Mouse (Mus musculus): ENCODE results near the gene Cstb. TPM values are rescaled to one million over a fixed set of nuclear protein-coding genes. Genes with fewer than 3 reads are reported as not detected.

The Cstb gene
- polyA plus RNA-seq, 1 experiment from 2014 or later = 95.3 TPM

DNA sequence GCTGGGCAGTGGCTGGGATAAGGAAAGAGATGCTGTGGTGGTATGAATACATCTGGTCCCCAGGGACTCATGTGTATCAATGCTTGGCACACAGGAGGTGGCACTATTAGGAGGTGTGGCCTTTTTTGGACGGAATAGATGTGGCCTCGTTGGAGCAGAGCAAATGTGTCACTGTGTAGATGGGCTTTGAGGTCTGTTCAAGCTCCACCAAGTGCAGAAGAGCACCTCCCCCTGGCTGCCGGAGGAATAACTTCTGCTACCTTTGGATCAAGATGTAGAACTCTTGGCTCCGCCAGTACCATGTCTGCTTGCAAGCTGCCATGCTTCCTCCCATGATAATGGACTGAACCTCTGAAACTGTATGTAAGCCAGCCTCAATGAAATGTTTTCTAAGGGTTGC lies 36.3 kb downstream of the Cstb start:
- 48% methylated on average over 4 of the region's 4 CpGs for WGBS (ENCODE audit: insufficient replicate concordance)
- ATAC-seq (ENCODE audit: insufficient read depth) = no peak
- no peaks in the 10 kb centered on the region for H3K27me3 ChIP-seq

GRCm38 (mm10) chr10:78462945-78463768 lies 37.7 kb downstream of the Cstb start:
- 53% methylated on average over 8 of the region's 8 CpGs for WGBS (ENCODE audit: insufficient replicate concordance)
- H3K36me3 ChIP-seq (replicated peaks) = no peaks in the 10 kb centered on the region
- H3K27me3 ChIP-seq = no peaks in the 10 kb centered on the region
- no peaks in the 10 kb centered on the region for H3K9me3 ChIP-seq (replicated peaks)
- H3K9ac ChIP-seq = no peak overlapping the region
- no peak for ATAC-seq (ENCODE audit: insufficient read depth)
- peak overlapping the region; percentile 89 for H3K4me2 ChIP-seq
- H3K27ac ChIP-seq (replicated peaks) = no peak overlapping the region
- no peak overlapping the region; the same call in 1 of the 2 replicates for H3K4me3 ChIP-seq (replicated peaks)
- H3K4me1 ChIP-seq (replicated peaks) = peaks cover 49% of the 10 kb centered on the region

More for the DNA sequence above, 36.3 kb downstream of the Cstb start:
- Histone ChIP-seq H3K27ac (replicated peaks) (no peak overlapping the region), H3K4me3 (replicated peaks) (no peak overlapping the region), H3K9me3 (replicated peaks) (no peaks in the 10 kb centered on the region), H3K4me2 (no peak overlapping the region), H3K4me1 (replicated peaks) (peaks cover 63% of the 10 kb centered on the region), H3K36me3 (replicated peaks) (no peaks in the 10 kb centered on the region), H3K9ac (no peak overlapping the region)

DNA sequence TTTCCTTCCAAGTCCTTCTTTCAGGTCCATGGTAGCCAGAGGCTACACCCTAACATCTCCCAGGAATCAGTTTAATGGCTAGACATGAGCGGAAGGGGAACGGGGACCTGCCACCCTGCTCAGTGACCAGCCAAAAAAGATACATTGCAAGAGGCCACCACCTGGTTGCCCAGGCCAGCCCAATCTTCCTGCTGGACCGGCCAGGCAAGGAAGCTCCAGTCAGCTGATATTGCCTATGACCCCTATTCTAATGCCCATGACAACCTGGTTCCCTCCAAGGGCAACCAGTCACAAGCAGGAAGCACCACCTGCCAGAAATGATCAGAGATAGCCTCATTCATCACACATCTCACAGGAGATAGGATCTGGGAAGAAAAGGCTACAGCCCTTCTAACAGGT lies 38.3 kb downstream of the Cstb start:
- Histone ChIP-seq H3K4me2 (peak overlapping the region; percentile 89), H3K4me3 (replicated peaks) (peak overlapping the region; percentile 66), H3K27ac (replicated peaks) (no peak overlapping the region), H3K27me3 (no peaks in the 10 kb centered on the region), H3K9ac (peak overlapping the region; percentile 55; the same call in 1 of the 2 replicates), H3K9me3 (replicated peaks) (no peaks in the 10 kb centered on the region), H3K4me1 (replicated peaks) (peaks cover 43% of the 10 kb centered on the region), H3K36me3 (replicated peaks) (no peaks in the 10 kb centered on the region)
- WGBS (ENCODE audit: insufficient replicate concordance) = 54% methylated on average over 3 of the region's 3 CpGs
- ATAC-seq (ENCODE audit: insufficient read depth) = no peak

GRCm38 (mm10) chr10:78464201-78464791 lies 38.8 kb downstream of the Cstb start:
- peak; percentile 40 for ATAC-seq (ENCODE audit: insufficient read depth)
- H3K36me3 ChIP-seq (replicated peaks) = no peaks in the 10 kb centered on the region
- H3K27ac ChIP-seq (replicated peaks) = peak overlapping the region; percentile 61; the same call in 1 of the 2 replicates
- H3K4me3 ChIP-seq (replicated peaks) = peak overlapping the region; percentile 66
- H3K4me2 ChIP-seq = peak overlapping the region; percentile 89
- peak overlapping the region; percentile 55 for H3K9ac ChIP-seq
- H3K4me1 ChIP-seq (replicated peaks) = peaks cover 40% of the 10 kb centered on the region
- WGBS (ENCODE audit: insufficient replicate concordance) = 2% methylated on average over 32 of the region's 32 CpGs
- no peaks in the 10 kb centered on the region for H3K9me3 ChIP-seq (replicated peaks)
- no peaks in the 10 kb centered on the region for H3K27me3 ChIP-seq

- H3K27ac ChIP-seq (replicated peaks) = peak within 1 kb of the TSS; percentile 61
- WGBS (ENCODE audit: insufficient replicate concordance) = under 1% methylated on average over 35 of the region's 35 CpGs
- no peaks in the 10 kb centered on the region for H3K27me3 ChIP-seq
- peak within 1 kb of the TSS; percentile 55 for H3K9ac ChIP-seq
- H3K9me3 ChIP-seq (replicated peaks) = no peaks in the 10 kb centered on the region
- H3K4me3 ChIP-seq (replicated peaks) = peak within 1 kb of the TSS; percentile 66
- peak within 1 kb of the TSS; percentile 89 for H3K4me2 ChIP-seq
- no peaks in the 10 kb centered on the region for H3K36me3 ChIP-seq (replicated peaks)
- H3K4me1 ChIP-seq (replicated peaks) = peaks cover 40% of the 10 kb centered on the region
- peak; percentile 85 for ATAC-seq (ENCODE audit: insufficient read depth)
Measured at GRCm38 (mm10) chr10:78464792-78465207, 39.3 kb downstream of the Cstb start, which contains the start of gene Pdxk. Gene Pdxk (minus strand): TSS chr10:78464975.

DNA sequence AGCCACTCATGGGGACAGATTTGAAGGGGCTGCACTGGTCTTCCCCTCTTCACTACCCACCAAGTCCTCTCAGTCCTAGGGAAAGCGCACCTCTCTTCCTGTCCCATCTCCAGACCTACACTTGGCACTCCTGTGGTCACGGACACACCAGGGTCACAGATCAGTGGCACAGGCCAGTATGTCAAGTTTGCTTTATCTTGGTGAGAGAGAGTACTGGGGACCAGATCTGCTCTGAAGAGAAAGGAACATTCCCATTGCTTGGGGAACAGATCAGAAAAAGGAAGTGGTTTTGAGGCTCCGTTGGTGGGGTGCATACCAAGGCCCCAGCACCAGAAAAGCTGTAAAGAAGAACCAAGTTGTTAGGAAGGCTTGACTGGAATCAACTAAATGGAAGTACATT lies 40.0 kb downstream of the Cstb start:
- H3K4me2 ChIP-seq = peak overlapping the region; percentile 89
- H3K4me3 ChIP-seq (replicated peaks) = peak overlapping the region; percentile 66; the same call in 1 of the 2 replicates
- no peaks in the 10 kb centered on the region for H3K36me3 ChIP-seq (replicated peaks)
- peak overlapping the region; percentile 61 for H3K27ac ChIP-seq (replicated peaks)
- no peak for ATAC-seq (ENCODE audit: insufficient read depth)
- H3K9ac ChIP-seq = peak overlapping the region; percentile 11; the same call in 1 of the 2 replicates
- peaks cover 34% of the 10 kb centered on the region for H3K4me1 ChIP-seq (replicated peaks)
- no peaks in the 10 kb centered on the region for H3K9me3 ChIP-seq (replicated peaks)
- WGBS (ENCODE audit: insufficient replicate concordance) = 25% methylated on average over 3 of the region's 3 CpGs
- H3K27me3 ChIP-seq = no peaks in the 10 kb centered on the region

GRCm38 (mm10) chr10:78466647-78467046 lies 41.2 kb downstream of the Cstb start:
- no peaks in the 10 kb centered on the region for H3K9me3 ChIP-seq (replicated peaks)
- no peak overlapping the region for H3K4me2 ChIP-seq
- H3K27me3 ChIP-seq = peaks cover 4% of the 10 kb centered on the region; the same call in 1 of the 2 replicates
- no peak overlapping the region for H3K9ac ChIP-seq
- no peak for ATAC-seq (ENCODE audit: insufficient read depth)
- peaks cover 36% of the 10 kb centered on the region for H3K4me1 ChIP-seq (replicated peaks)
- 68% methylated on average over 9 of the region's 9 CpGs for WGBS (ENCODE audit: insufficient replicate concordance)
- no peaks in the 10 kb centered on the region for H3K36me3 ChIP-seq (replicated peaks)
- no peak overlapping the region for H3K4me3 ChIP-seq (replicated peaks)
- no peak overlapping the region for H3K27ac ChIP-seq (replicated peaks)

DNA sequence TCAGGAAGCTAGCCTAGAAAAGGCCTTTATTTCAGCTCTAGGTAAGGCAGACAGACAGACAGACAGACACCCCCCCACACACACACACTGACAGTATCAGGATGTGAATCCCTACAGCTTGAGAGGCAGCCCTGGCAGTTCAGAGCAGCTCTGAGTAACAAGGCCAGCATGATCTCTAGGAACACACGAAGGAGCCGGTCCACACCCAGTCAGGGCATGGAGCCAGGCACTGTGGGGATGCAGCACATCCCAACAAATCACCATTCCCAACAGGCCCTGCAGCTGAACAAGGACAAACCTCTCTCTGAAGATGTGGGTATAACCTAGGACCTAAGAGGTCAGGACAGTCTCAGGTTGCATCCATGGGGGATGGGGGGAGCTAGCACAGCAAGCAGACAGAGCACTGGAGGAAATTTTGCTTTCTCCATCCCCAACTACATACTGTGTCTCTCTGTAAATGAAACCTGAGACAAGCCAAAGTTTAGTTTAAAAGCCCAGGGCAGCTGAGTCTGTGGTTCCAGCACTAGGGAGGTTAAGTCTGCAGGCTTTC lies 42.4 kb downstream of the Cstb start:
- peaks cover 30% of the 10 kb centered on the region for H3K4me1 ChIP-seq (replicated peaks)
- 61% methylated on average over 2 of the region's 2 CpGs for WGBS (ENCODE audit: insufficient replicate concordance)
- H3K9ac ChIP-seq = no peak overlapping the region
- no peak overlapping the region for H3K27ac ChIP-seq (replicated peaks)
- H3K36me3 ChIP-seq (replicated peaks) = no peaks in the 10 kb centered on the region
- no peak overlapping the region for H3K4me2 ChIP-seq
- no peak overlapping the region for H3K4me3 ChIP-seq (replicated peaks)
- no peaks in the 10 kb centered on the region for H3K9me3 ChIP-seq (replicated peaks)
- no peak for ATAC-seq (ENCODE audit: insufficient read depth)
- peaks cover 4% of the 10 kb centered on the region; the same call in 1 of the 2 replicates for H3K27me3 ChIP-seq

DNA sequence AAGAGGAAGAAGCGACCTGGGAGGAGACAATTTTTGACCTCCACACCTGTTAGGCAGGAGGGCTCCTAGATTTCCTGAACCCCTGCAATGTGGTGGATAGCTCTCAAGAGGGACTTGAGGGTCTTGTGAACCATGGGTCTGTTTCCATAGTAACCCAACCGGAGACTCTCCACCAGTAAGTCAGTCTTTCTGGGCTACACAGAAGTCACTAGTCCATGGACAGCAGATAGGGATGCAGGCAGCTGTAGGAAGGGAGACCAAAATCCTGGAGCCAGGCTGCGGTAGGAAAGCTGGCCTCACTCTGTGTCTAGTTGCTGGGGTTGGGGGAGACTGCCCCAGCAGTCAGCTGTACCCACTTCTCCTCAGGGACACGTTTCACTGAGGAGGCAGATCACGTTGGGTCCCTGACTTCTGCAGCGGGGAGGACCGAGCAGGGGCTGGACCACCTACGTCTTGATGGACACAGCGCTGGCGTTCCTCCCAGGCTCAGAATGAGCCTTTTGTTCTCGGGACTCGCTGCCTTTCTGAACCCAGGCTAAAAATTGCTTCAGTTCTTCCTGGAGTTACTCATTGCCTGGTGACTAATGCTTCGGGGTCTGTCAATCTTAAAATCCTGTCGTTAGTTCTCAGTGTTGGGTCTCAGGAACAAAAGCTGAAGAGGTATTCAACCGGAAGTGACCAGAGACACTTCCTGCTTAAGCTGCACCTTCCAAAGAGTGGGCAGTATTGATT lies 45.3 kb downstream of the Cstb start:
- peaks cover 4% of the 10 kb centered on the region; the same call in 1 of the 2 replicates for H3K27me3 ChIP-seq
- 0 out of 2 replicates have a peak, but pooled peaks cover 2% of the 10 kb centered on the region for H3K4me1 ChIP-seq (replicated peaks)
- WGBS (ENCODE audit: insufficient replicate concordance) = 27% methylated on average over 15 of the region's 15 CpGs
- no peaks in the 10 kb centered on the region for H3K36me3 ChIP-seq (replicated peaks)
- no peak for ATAC-seq (ENCODE audit: insufficient read depth)
- no peak overlapping the region for H3K27ac ChIP-seq (replicated peaks)
- H3K9ac ChIP-seq = no peak overlapping the region
- H3K9me3 ChIP-seq (replicated peaks) = no peaks in the 10 kb centered on the region
- H3K4me3 ChIP-seq (replicated peaks) = no peak overlapping the region
- no peak overlapping the region for H3K4me2 ChIP-seq

DNA sequence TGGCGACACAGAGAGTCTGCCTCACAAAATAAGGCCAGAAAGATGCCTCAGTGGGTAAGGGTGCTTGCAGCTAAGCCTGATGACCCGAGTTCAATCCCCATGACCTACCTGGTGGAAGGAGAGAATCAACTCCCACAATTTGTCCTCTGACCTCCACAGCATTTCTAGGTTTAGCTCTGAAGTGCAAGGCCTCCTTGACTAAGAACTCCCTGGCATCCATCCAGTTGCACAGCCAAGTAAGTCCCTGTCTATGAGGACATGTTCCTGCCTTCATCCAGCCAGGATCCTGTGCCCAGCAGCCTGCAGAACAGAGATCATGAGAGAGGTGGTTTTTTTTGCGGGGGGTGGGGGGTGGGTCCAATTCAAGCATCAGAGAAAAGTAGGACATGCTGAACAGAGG lies 46.6 kb downstream of the Cstb start:
- no peaks in the 10 kb centered on the region for H3K9me3 ChIP-seq (replicated peaks)
- H3K27me3 ChIP-seq = peaks cover 4% of the 10 kb centered on the region; the same call in 1 of the 2 replicates
- no peaks in the 10 kb centered on the region for H3K36me3 ChIP-seq (replicated peaks)
- H3K4me2 ChIP-seq = no peak overlapping the region
- 58% methylated on average over 3 of the region's 3 CpGs for WGBS (ENCODE audit: insufficient replicate concordance)
- H3K27ac ChIP-seq (replicated peaks) = no peak overlapping the region
- no peak for ATAC-seq (ENCODE audit: insufficient read depth)
- no peak overlapping the region for H3K4me3 ChIP-seq (replicated peaks)
- H3K4me1 ChIP-seq (replicated peaks) = 0 out of 2 replicates have a peak, but pooled peaks cover 2% of the 10 kb centered on the region
- H3K9ac ChIP-seq = no peak overlapping the region
